Mouse (Mus musculus) lung, postnatal 25 days (tissue): ENCODE measurements around the gene Mdm2.

Experiments used
- DNase-seq: peaks from one replicate; pipeline ENCODE4 v3.0.0; 2022; ENCODE audit warnings: low spot score

Gene Mdm2

DNA sequence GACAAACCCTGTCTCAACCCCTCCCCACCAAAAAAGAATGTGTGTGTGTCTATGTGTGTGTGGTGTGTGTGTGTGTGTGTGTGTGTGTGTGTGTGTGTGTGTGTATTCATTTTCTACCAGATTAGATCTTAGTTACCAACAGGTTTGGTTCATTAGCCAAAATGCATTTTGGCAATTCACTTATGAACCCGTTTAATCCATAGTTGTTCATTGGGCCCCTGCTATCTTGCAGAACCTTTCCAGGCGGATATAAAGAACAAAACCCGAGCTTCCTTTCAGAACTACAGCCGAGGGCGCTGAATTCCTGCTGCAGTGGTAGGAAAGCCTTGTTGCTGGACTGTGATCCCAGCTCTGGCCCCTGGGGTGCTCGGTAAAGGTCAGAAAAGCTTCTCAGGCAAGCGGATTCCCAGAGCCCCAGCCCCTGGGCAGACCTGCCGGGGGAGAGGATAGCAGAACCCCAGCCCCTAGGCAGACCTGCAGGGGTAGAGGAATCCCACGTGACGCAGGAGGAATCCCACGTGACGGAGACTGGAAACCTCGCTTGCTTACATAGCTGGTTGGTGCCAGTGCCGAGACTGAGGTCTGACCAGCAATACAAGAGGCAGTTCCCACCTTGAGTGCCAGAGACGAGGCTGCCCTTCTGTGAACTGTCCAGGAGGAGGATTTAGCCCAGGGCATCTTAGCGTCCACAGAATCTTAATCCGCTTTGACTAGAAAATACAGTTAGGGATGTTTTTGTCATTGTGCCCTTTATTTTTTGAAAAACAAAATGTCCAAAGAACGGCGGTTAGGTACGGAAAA is 69.0 kb downstream of the Mdm2 start:
- DNase-seq = no peak

DNA sequence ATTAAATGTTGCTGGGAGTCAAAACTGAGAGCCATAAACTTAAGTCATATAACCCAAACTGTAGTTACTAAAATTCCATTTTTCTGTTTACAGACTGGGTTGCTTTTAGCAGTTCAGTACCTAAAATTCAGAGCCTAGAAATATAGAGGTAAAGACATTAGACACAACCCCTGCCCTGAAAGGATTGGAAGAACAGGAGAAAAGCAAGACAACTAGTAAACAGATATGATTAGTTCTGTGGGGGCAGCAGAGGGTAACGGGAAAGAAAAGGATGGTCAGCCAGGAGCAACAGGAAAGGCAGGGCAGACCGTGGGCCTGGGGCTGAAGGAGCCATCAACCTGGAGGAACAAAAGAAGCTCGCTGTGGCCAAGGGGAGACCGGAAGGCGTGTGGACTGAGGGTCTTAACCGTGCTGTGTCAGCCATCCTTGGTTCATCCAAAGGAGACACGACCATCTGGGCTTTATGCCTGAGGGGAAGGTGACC is 69.9 kb downstream of the Mdm2 start:
- DNase-seq = no peak

DNA sequence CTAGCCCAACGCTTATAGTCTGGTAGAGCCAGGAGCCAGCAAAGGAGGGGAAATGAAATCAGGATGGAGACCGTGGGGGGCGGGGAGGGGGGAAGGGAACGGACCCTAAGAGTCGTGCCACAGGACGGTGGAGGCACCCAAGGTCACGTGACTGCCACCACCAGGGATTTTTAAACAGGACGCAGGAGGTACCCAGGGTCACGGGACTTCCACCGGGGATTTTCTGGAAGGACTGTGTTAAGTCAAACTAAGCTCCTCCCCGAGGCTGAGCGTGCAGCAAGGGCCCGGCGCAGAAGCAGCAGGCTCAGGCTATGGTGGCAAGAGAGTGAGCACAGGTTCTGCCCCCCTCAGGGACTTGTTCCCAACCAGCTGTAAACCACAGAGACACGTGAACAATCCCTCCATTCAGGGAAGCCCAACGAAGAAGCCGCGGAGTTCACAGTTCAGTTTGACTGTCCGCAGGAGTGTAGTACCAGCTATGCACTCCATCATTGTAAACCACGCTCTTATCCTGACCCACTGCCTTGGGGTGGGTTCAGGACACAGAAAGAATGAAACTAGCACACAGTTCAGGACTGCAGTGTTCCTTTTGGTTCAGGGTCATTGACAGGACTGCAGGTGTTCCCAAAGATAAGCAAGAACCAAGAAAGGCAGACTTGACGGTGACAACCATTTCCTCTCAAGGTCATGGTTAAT is 70.5 kb downstream of the Mdm2 start:
- DNase-seq = no peak

GRCm38 (mm10) chr10:117639221-117639599 is 71.3 kb downstream of the Mdm2 start:
- DNase-seq = no peak
